Mouse (Mus musculus) spleen, adult 2 months (tissue): ENCODE data around the gene Slc22a20.

Experiments
- CTCF ChIP-seq: fragments of 200-500 bp; IDR thresholded peaks from 2 replicates; pipeline ENCODE4 v1.5.1; 2011; ENCODE audit warnings: mild to moderate bottlenecking, inconsistent platforms; ENCODE audit not compliant: insufficient read depth, insufficient read length, insufficient replicate concordance; ENCODE audit errors: extremely low read depth
- POLR2A ChIP-seq: fragments of 200-500 bp; IDR thresholded peaks from 2 replicates; pipeline ENCODE4 v1.6.1; 2011; ENCODE audit warnings: low read depth, low read length, inconsistent platforms

GRCm38 (mm10) chr19:5928104-5928503 is 57.8 kb downstream of the Slc22a20 start:
- no peak for TF ChIP-seq POLR2A
- TF ChIP-seq CTCF, result no peak
